Mouse (Mus musculus) urinary bladder, postnatal 0 days (tissue): ENCODE results near the gene Pigz. TPM values are rescaled to one million over a fixed set of nuclear protein-coding genes. Genes with fewer than 3 reads are reported as not detected.

Experiments used
- microRNA-seq: library from miRNA; unstranded; fragments of <30 nt; microRNA quantifications from one replicate; pipeline ENCODE4, GENCODE M21; 2016
- polyA plus RNA-seq: library from polyadenylated mRNA; unstranded; fragments of >200 nt; fragmentation: Nextera tagmentation; extraction: Ambion mirVana; gene quantifications from 2 replicates; pipeline ENCODE4 v1.2.1, GENCODE M21; 2015

Pigz gene
- 2.4 and 3.4 TPM in 2 replicates for polyA plus RNA-seq

DNA sequence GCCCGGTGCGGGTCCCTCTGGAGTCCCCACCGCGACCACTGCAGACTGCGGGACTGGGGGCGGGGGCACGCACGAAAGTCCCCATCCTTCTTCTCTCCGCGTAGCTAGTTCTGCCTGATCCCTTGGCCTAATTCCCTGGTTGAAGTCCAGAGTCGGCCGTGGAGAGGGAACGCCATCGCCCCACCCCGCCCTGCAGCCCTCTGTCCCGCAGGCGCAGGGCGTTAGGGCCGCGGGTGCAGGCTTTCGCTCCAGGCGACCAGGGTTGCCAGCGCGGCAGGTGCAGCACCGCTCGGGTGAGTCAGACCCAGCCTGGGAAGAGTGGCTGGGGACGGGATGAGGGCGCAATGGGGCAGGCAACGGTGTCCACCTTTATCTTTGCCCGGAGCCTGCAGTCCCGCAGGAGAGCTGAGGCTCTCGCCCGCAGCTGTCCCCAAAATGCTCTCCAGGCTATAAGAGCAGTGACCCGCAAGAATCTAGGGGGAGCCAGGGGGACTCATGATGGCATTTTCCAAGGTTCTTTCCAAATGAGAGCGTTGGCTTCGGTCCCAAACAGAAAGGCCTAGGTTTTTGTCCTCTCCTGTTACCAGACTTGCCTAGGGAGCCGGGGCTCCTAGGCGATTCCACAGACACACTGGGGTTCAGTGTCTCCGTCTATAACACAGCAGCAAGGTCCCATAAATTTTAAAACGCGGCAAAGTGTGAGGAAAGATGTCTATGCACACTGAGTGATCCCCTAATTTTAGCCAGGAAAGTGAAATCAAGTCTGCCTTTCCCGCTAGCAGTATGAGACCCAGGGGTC is at the start of gene Pigz:
Gene Pigz, plus strand, starts transcription at position 101 of the 799 bp plus-strand sequence.

DNA sequence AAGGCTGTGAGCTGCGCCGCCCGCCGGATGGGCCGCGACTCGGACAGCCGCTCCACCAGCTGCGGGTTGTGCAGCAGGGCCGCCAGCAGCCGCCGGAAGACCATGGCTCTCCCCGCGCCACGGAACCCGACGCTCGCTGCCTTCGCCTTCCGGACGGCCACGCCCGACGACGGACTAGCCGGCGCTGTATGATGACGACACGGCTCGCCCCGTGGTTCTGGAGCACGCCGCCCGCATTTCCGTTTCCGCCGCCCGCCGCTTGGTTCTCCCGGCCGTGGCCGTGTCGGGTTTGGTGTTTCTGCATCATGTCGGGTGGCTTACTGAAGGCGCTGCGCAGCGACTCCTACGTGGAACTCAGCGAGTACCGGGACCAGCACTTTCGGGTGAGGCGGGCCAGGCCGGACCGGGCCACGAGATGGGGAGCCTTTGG is 14.7 kb downstream of the Pigz start, which contains the start of the genes 0610012G03Rik and Ncbp2:
Gene 0610012G03Rik, minus strand, starts transcription at position 150 of the 430 bp plus-strand sequence.
Gene Ncbp2, plus strand, starts transcription at position 169 of the 430 bp plus-strand sequence.

Small RNAs within 50 kb of the gene (microRNA-seq; reads per million reads assigned to microRNA genes)
- gene Gm26269 = not detected

Other genes starting within 250 kb of the Pigz start
- 0.06 and 0.08 TPM in 2 replicates for gene Meltf, start 55.0 kb upstream of the Pigz start, polyA plus RNA-seq
- 80.0 and 93.9 TPM in 2 replicates for gene 0610012G03Rik, start 14.6 kb downstream of the Pigz start, polyA plus RNA-seq
- 46.7 and 65.2 TPM in 2 replicates for gene Ncbp2, start 14.7 kb downstream of the Pigz start, polyA plus RNA-seq
- gene Senp5, start 69.4 kb downstream of the Pigz start, polyA plus RNA-seq = 7.5 and 9.4 TPM in 2 replicates
- gene Pak2, start 145.5 kb downstream of the Pigz start, polyA plus RNA-seq = 32.3 and 38.3 TPM in 2 replicates
- gene Pigx, start 165.9 kb downstream of the Pigz start, polyA plus RNA-seq = 68.3 and 74.3 TPM in 2 replicates
- gene Cep19, start 165.9 kb downstream of the Pigz start, polyA plus RNA-seq = 11.6 and 12.2 TPM in 2 replicates
- gene Nrros, start 231.7 kb downstream of the Pigz start, polyA plus RNA-seq = 13.7 and 16.6 TPM in 2 replicates
- not detected in 2 replicates for gene Bex6, start 246.0 kb downstream of the Pigz start, polyA plus RNA-seq